Mouse (Mus musculus): Measurements from ENCODE around the gene Col1a1. TPM values are rescaled to one million over a fixed set of nuclear protein-coding genes. Genes with fewer than 3 reads are reported as not detected.

Gene Col1a1
- polyA plus RNA-seq, 1 experiment from 2014 or later = 89.1 TPM

GRCm38 (mm10) chr11:94916477-94916876 lies 19.5 kb upstream of the Col1a1 start:
- Histone ChIP-seq H3K9ac (ENCODE audit: low read depth, low read length) (no peak overlapping the region), H3K4me1 (ENCODE audit: control insufficient read depth, low read depth, low read length) (no peaks in the 10 kb centered on the region), H3K27ac (ENCODE audit: low read length) (no peak overlapping the region), H3K4me2 (ENCODE audit: low read depth, low read length) (no peak overlapping the region), H3K9me3 (replicated peaks; ENCODE audit: control insufficient read depth, low read length) (no peaks in the 10 kb centered on the region), H3K4me3 (ENCODE audit: low read depth, low read length) (no peak overlapping the region), H3K27me3 (ENCODE audit: control insufficient read depth, insufficient read depth, low read depth, low read length) (no peaks in the 10 kb centered on the region), H3K36me3 (ENCODE audit: control insufficient read depth, insufficient read depth) (no peaks in the 10 kb centered on the region)
- WGBS (ENCODE audit: insufficient replicate concordance) = 22% methylated on average over 4 of the region's 4 CpGs
- no peak for ATAC-seq (ENCODE audit: low read depth)

- no peak overlapping the region for H3K4me3 ChIP-seq (ENCODE audit: low read depth, low read length)
- no peak overlapping the region for H3K27ac ChIP-seq (ENCODE audit: low read length)
- ATAC-seq (ENCODE audit: low read depth) = no peak
- H3K27me3 ChIP-seq (ENCODE audit: control insufficient read depth, insufficient read depth, low read depth, low read length) = no peaks in the 10 kb centered on the region
- 57% methylated on average over 6 of the region's 6 CpGs for WGBS (ENCODE audit: insufficient replicate concordance)
- no peak overlapping the region for H3K9ac ChIP-seq (ENCODE audit: low read depth, low read length)
- no peaks in the 10 kb centered on the region for H3K4me1 ChIP-seq (ENCODE audit: control insufficient read depth, low read depth, low read length)
- H3K9me3 ChIP-seq (replicated peaks; ENCODE audit: control insufficient read depth, low read length) = no peaks in the 10 kb centered on the region
- H3K4me2 ChIP-seq (ENCODE audit: low read depth, low read length) = no peak overlapping the region
- H3K36me3 ChIP-seq (ENCODE audit: control insufficient read depth, insufficient read depth) = no peaks in the 10 kb centered on the region
Measured at GRCm38 (mm10) chr11:94917717-94918116, 18.3 kb upstream of the Col1a1 start.

- H3K9me3 ChIP-seq (replicated peaks; ENCODE audit: control insufficient read depth, low read length) = no peaks in the 10 kb centered on the region
- H3K9ac ChIP-seq (ENCODE audit: low read depth, low read length) = no peak overlapping the region
- no peak overlapping the region for H3K4me2 ChIP-seq (ENCODE audit: low read depth, low read length)
- H3K4me3 ChIP-seq (ENCODE audit: low read depth, low read length) = no peak overlapping the region
- H3K36me3 ChIP-seq (ENCODE audit: control insufficient read depth, insufficient read depth) = no peaks in the 10 kb centered on the region
- WGBS (ENCODE audit: insufficient replicate concordance) = 41% methylated on average over 6 of the region's 6 CpGs
- no peak for ATAC-seq (ENCODE audit: low read depth)
- no peak overlapping the region for H3K27ac ChIP-seq (ENCODE audit: low read length)
- H3K27me3 ChIP-seq (ENCODE audit: control insufficient read depth, insufficient read depth, low read depth, low read length) = no peaks in the 10 kb centered on the region
- H3K4me1 ChIP-seq (ENCODE audit: control insufficient read depth, low read depth, low read length) = no peaks in the 10 kb centered on the region
Measured at GRCm38 (mm10) chr11:94920996-94921401, 15.0 kb upstream of the Col1a1 start.

GRCm38 (mm10) chr11:94924977-94925376 lies 11.0 kb upstream of the Col1a1 start:
- Histone ChIP-seq H3K4me3 (ENCODE audit: low read depth, low read length) (no peak overlapping the region), H3K36me3 (ENCODE audit: control insufficient read depth, insufficient read depth) (no peaks in the 10 kb centered on the region), H3K9ac (ENCODE audit: low read depth, low read length) (no peak overlapping the region), H3K4me2 (ENCODE audit: low read depth, low read length) (no peak overlapping the region), H3K27ac (ENCODE audit: low read length) (no peak overlapping the region), H3K9me3 (replicated peaks; ENCODE audit: control insufficient read depth, low read length) (no peaks in the 10 kb centered on the region), H3K27me3 (ENCODE audit: control insufficient read depth, insufficient read depth, low read depth, low read length) (peaks cover 2% of the 10 kb centered on the region; the same call in 1 of the 2 replicates), H3K4me1 (ENCODE audit: control insufficient read depth, low read depth, low read length) (peaks cover 7% of the 10 kb centered on the region; the same call in 1 of the 2 replicates)
- 77% methylated on average over 4 of the region's 4 CpGs for WGBS (ENCODE audit: insufficient replicate concordance)
- ATAC-seq (ENCODE audit: low read depth) = no peak

- 55% methylated on average over 11 of the region's 11 CpGs for WGBS (ENCODE audit: insufficient replicate concordance)
Measured at GRCm38 (mm10) chr11:94926431-94926830, 9.6 kb upstream of the Col1a1 start.

GRCm38 (mm10) chr11:94927771-94928291 lies 8.2 kb upstream of the Col1a1 start:
- 25% methylated on average over 5 of the region's 5 CpGs for WGBS (ENCODE audit: insufficient replicate concordance)
- peaks cover 7% of the 10 kb centered on the region; the same call in 1 of the 2 replicates for H3K27me3 ChIP-seq (ENCODE audit: control insufficient read depth, insufficient read depth, low read depth, low read length)
- H3K4me2 ChIP-seq (ENCODE audit: low read depth, low read length) = no peak overlapping the region

More at GRCm38 (mm10) chr11:94926431-94926830, 9.6 kb upstream of the Col1a1 start:
- H3K4me1 ChIP-seq (ENCODE audit: control insufficient read depth, low read depth, low read length) = peaks cover 7% of the 10 kb centered on the region; the same call in 1 of the 2 replicates
- H3K4me2 ChIP-seq (ENCODE audit: low read depth, low read length) = no peak overlapping the region
- H3K27me3 ChIP-seq (ENCODE audit: control insufficient read depth, insufficient read depth, low read depth, low read length) = peaks cover 2% of the 10 kb centered on the region; the same call in 1 of the 2 replicates
- H3K4me3 ChIP-seq (ENCODE audit: low read depth, low read length) = no peak overlapping the region
- ATAC-seq (ENCODE audit: low read depth) = no peak
- no peak overlapping the region for H3K27ac ChIP-seq (ENCODE audit: low read length)
- H3K9ac ChIP-seq (ENCODE audit: low read depth, low read length) = no peak overlapping the region
- H3K36me3 ChIP-seq (ENCODE audit: control insufficient read depth, insufficient read depth) = no peaks in the 10 kb centered on the region
- H3K9me3 ChIP-seq (replicated peaks; ENCODE audit: control insufficient read depth, low read length) = no peaks in the 10 kb centered on the region

GRCm38 (mm10) chr11:94928820-94929219 lies 7.2 kb upstream of the Col1a1 start:
- H3K4me3 ChIP-seq (ENCODE audit: low read depth, low read length) = no peak overlapping the region
- no peak overlapping the region for H3K4me2 ChIP-seq (ENCODE audit: low read depth, low read length)
- H3K27me3 ChIP-seq (ENCODE audit: control insufficient read depth, insufficient read depth, low read depth, low read length) = peaks cover 16% of the 10 kb centered on the region
- peaks cover 7% of the 10 kb centered on the region; the same call in 1 of the 2 replicates for H3K4me1 ChIP-seq (ENCODE audit: control insufficient read depth, low read depth, low read length)
- no peaks in the 10 kb centered on the region for H3K9me3 ChIP-seq (replicated peaks; ENCODE audit: control insufficient read depth, low read length)
- no peak overlapping the region for H3K9ac ChIP-seq (ENCODE audit: low read depth, low read length)
- ATAC-seq (ENCODE audit: low read depth) = peak; percentile 88
- H3K27ac ChIP-seq (ENCODE audit: low read length) = no peak overlapping the region
- 7% methylated on average over 13 of the region's 13 CpGs for WGBS (ENCODE audit: insufficient replicate concordance)
- no peaks in the 10 kb centered on the region for H3K36me3 ChIP-seq (ENCODE audit: control insufficient read depth, insufficient read depth)

More at GRCm38 (mm10) chr11:94927771-94928291, 8.2 kb upstream of the Col1a1 start:
- no peaks in the 10 kb centered on the region for H3K36me3 ChIP-seq (ENCODE audit: control insufficient read depth, insufficient read depth)
- H3K4me3 ChIP-seq (ENCODE audit: low read depth, low read length) = no peak overlapping the region
- H3K4me1 ChIP-seq (ENCODE audit: control insufficient read depth, low read depth, low read length) = peaks cover 7% of the 10 kb centered on the region; the same call in 1 of the 2 replicates
- H3K27ac ChIP-seq (ENCODE audit: low read length) = no peak overlapping the region
- H3K9ac ChIP-seq (ENCODE audit: low read depth, low read length) = no peak overlapping the region
- H3K9me3 ChIP-seq (replicated peaks; ENCODE audit: control insufficient read depth, low read length) = no peaks in the 10 kb centered on the region
- no peak for ATAC-seq (ENCODE audit: low read depth)

GRCm38 (mm10) chr11:94929599-94929998 lies 6.4 kb upstream of the Col1a1 start:
- H3K36me3 ChIP-seq (ENCODE audit: control insufficient read depth, insufficient read depth) = no peaks in the 10 kb centered on the region
- 44% methylated on average over 9 of the region's 9 CpGs for WGBS (ENCODE audit: insufficient replicate concordance)
- ATAC-seq (ENCODE audit: low read depth) = no peak
- no peaks in the 10 kb centered on the region for H3K9me3 ChIP-seq (replicated peaks; ENCODE audit: control insufficient read depth, low read length)
- H3K27ac ChIP-seq (ENCODE audit: low read length) = no peak overlapping the region
- H3K4me1 ChIP-seq (ENCODE audit: control insufficient read depth, low read depth, low read length) = peaks cover 7% of the 10 kb centered on the region; the same call in 1 of the 2 replicates
- H3K27me3 ChIP-seq (ENCODE audit: control insufficient read depth, insufficient read depth, low read depth, low read length) = peaks cover 23% of the 10 kb centered on the region
- no peak overlapping the region for H3K4me2 ChIP-seq (ENCODE audit: low read depth, low read length)
- no peak overlapping the region for H3K9ac ChIP-seq (ENCODE audit: low read depth, low read length)
- no peak overlapping the region for H3K4me3 ChIP-seq (ENCODE audit: low read depth, low read length)

GRCm38 (mm10) chr11:94930151-94930550 lies 5.9 kb upstream of the Col1a1 start:
- Histone ChIP-seq H3K9me3 (replicated peaks; ENCODE audit: control insufficient read depth, low read length) (no peaks in the 10 kb centered on the region), H3K27ac (ENCODE audit: low read length) (no peak overlapping the region), H3K4me3 (ENCODE audit: low read depth, low read length) (no peak overlapping the region), H3K4me2 (ENCODE audit: low read depth, low read length) (no peak overlapping the region), H3K36me3 (ENCODE audit: control insufficient read depth, insufficient read depth) (no peaks in the 10 kb centered on the region), H3K4me1 (ENCODE audit: control insufficient read depth, low read depth, low read length) (peaks cover 7% of the 10 kb centered on the region; the same call in 1 of the 2 replicates), H3K27me3 (ENCODE audit: control insufficient read depth, insufficient read depth, low read depth, low read length) (peaks cover 26% of the 10 kb centered on the region), H3K9ac (ENCODE audit: low read depth, low read length) (no peak overlapping the region)
- 55% methylated on average over 4 of the region's 4 CpGs for WGBS (ENCODE audit: insufficient replicate concordance)
- no peak for ATAC-seq (ENCODE audit: low read depth)

All from liver, embryonic 16.5 days (tissue).